Mouse (Mus musculus) CD4-positive, CD25-positive, alpha-beta regulatory T cell, adult 4 months (primary cell): ENCODE results near the gene Pmfbp1. TPM values are rescaled to one million over a fixed set of nuclear protein-coding genes. Genes with fewer than 3 reads are reported as not detected.

Source experiments
- polyA plus RNA-seq, 2 experiments: library from polyadenylated mRNA; unstranded; fragments of 100-300 nt; shearing (Covaris generic); gene quantifications; one replicate each; pipeline ENCODE4 v1.2.1; 2017

Gene Pmfbp1
- polyA plus RNA-seq, 2 experiments from 2014 or later: not detected

Other genes with a start within 250 kb of the Pmfbp1 start
- 10 to 100 TPM; 11.7 to 26.7 TPM for gene Dhx38, start 71.8 kb downstream of the Pmfbp1 start, polyA plus RNA-seq
- 10 to 100 TPM; 23.6 to 32.9 TPM for gene Txnl4b, start 71.9 kb downstream of the Pmfbp1 start, polyA plus RNA-seq
- gene Hp, start 85.1 kb downstream of the Pmfbp1 start, polyA plus RNA-seq: not detected
- gene Dhodh, start 114.6 kb downstream of the Pmfbp1 start, polyA plus RNA-seq: 10 to 100 TPM; 39.2 to 46.8 TPM
- gene Pkd1l3, start 120.5 kb downstream of the Pmfbp1 start, polyA plus RNA-seq: under 1 TPM; 0.74 to 0.79 TPM
- 100 to 1,000 TPM; 139 to 163 TPM for gene Ist1, start 199.2 kb downstream of the Pmfbp1 start, polyA plus RNA-seq
- 1 to 10 TPM; 3.6 to 7.9 TPM for gene Zfp821, start 211.5 kb downstream of the Pmfbp1 start, polyA plus RNA-seq
- gene Atxn1l, start 243.7 kb downstream of the Pmfbp1 start, polyA plus RNA-seq: 1 to 10 TPM; 2.3 to 3.8 TPM